Mouse (Mus musculus) heart, postnatal 25 days (tissue): Measurements from ENCODE around the gene Msi2. TPM values are rescaled to one million over a fixed set of nuclear protein-coding genes. Genes with fewer than 3 reads are reported as not detected.
A peak's percentile ranks its signal among the peaks of the same experiment; 100 is the strongest.

Experiments used
- DNase-seq: peaks from one replicate; pipeline ENCODE4 v3.0.0; 2022; ENCODE audit warnings: low spot score
- intact Hi-C: fragments of 180-260 bp; cut with DNase I; formaldehyde crosslinking; loops from one replicate; pipeline ENCODE4 v1.15.1; 2025
- total RNA-seq, 2 experiments: library from RNA; stranded (reverse); gene quantifications; 2 replicates each; pipeline ENCODE4 v1.2.3; 2021

Msi2 gene
- total RNA-seq, 2 experiments from 2014 or later: 191 to 211 TPM

- no peak for DNase-seq
These were observed 181.5 kb downstream of the Msi2 start for GRCm38 (mm10) chr11:88536861-88537260.

GRCm38 (mm10) chr11:88534331-88534929 is 183.9 kb downstream of the Msi2 start:
- no peak for DNase-seq
- intact Hi-C loops: no loop called here

More at GRCm38 (mm10) chr11:88536861-88537260, 181.5 kb downstream of the Msi2 start:
- intact Hi-C loops: no loop called here

GRCm38 (mm10) chr11:88532016-88532415 is 186.3 kb downstream of the Msi2 start:
- no peak for DNase-seq
- intact Hi-C loops: no loop called here

- DNase-seq: no peak
- intact Hi-C loops: no loop called here
These were observed 188.3 kb downstream of the Msi2 start for GRCm38 (mm10) chr11:88530032-88530431.

GRCm38 (mm10) chr11:88528522-88529101 is 189.7 kb downstream of the Msi2 start:
- peak; percentile 44 for DNase-seq
- intact Hi-C loops: loop anchor here (2.0 kb wide), 1 partner anchor 24 kb away; no protein-coding TSS in a partner anchor

- DNase-seq: no peak
- intact Hi-C loops: no loop called here
These were observed 191.6 kb downstream of the Msi2 start for GRCm38 (mm10) chr11:88526711-88527110.

- intact Hi-C loops: loop anchor here (5.0 kb wide), 1 partner anchor 38 kb away; no protein-coding TSS in a partner anchor
- DNase-seq: peak; percentile 78
These were observed 193.3 kb downstream of the Msi2 start for GRCm38 (mm10) chr11:88524790-88525575.

- intact Hi-C loops: loop anchor here (5.0 kb wide), 1 partner anchor 37 kb away; no protein-coding TSS in a partner anchor
- DNase-seq: no peak
These were observed 193.9 kb downstream of the Msi2 start for GRCm38 (mm10) chr11:88524437-88524789.

GRCm38 (mm10) chr11:88523921-88524320 is 194.4 kb downstream of the Msi2 start:
- intact Hi-C loops: loop anchor here (5.0 kb wide), 1 partner anchor 37 kb away; no protein-coding TSS in a partner anchor
- DNase-seq: peak; percentile 66

- intact Hi-C loops: loop anchor here (5.0 kb wide), 1 partner anchor 36 kb away; no protein-coding TSS in a partner anchor
- no peak for DNase-seq
These were observed 194.8 kb downstream of the Msi2 start for GRCm38 (mm10) chr11:88523511-88523910.

- DNase-seq: no peak
- intact Hi-C loops: loop anchor here (5.0 kb wide), 1 partner anchor 35 kb away; no protein-coding TSS in a partner anchor
These were observed 196.2 kb downstream of the Msi2 start for GRCm38 (mm10) chr11:88522114-88522513.

GRCm38 (mm10) chr11:88520951-88521730 is 197.2 kb downstream of the Msi2 start:
- DNase-seq: no peak
- intact Hi-C loops: loop anchor here (5.0 kb wide), 1 partner anchor 34 kb away; no protein-coding TSS in a partner anchor

- intact Hi-C loops: loop anchor here (5.0 kb wide), 1 partner anchor 34 kb away; no protein-coding TSS in a partner anchor
- no peak for DNase-seq
These were observed 200.0 kb downstream of the Msi2 start for GRCm38 (mm10) chr11:88518361-88518760.

GRCm38 (mm10) chr11:88516596-88517485 is 201.5 kb downstream of the Msi2 start:
- intact Hi-C loops: loop anchor here (5.0 kb wide), 1 partner anchor 35 kb away; no protein-coding TSS in a partner anchor
- DNase-seq: no peak

GRCm38 (mm10) chr11:88515736-88516583 is 202.4 kb downstream of the Msi2 start:
- DNase-seq: no peak
- intact Hi-C loops: loop anchor here (5.0 kb wide), 1 partner anchor 36 kb away; no protein-coding TSS in a partner anchor

GRCm38 (mm10) chr11:88515267-88515666 is 203.0 kb downstream of the Msi2 start:
- intact Hi-C loops: loop anchor here (5.0 kb wide), 1 partner anchor 37 kb away; no protein-coding TSS in a partner anchor
- no peak for DNase-seq

GRCm38 (mm10) chr11:88514151-88514926 is 204.0 kb downstream of the Msi2 start:
- intact Hi-C loops: no loop called here
- no peak for DNase-seq
